Mouse (Mus musculus) kidney, adult 2 months (tissue): ENCODE results near the gene Plcz1.

Experiments used
- CTCF ChIP-seq: fragments of 200-500 bp; conservative IDR thresholded peaks from 2 replicates; pipeline ENCODE4 v1.5.1; 2011; ENCODE audit warnings: low read depth, mild to moderate bottlenecking, control low read depth, low read length, moderate library complexity, mixed read lengths; ENCODE audit not compliant: insufficient read depth, insufficient read length
- POLR2A ChIP-seq: fragments of 200-500 bp; IDR thresholded peaks from one replicate; pipeline ENCODE4 v1.6.1; 2011; ENCODE audit warnings: low read depth, low read length, control low read depth

- no peak for TF ChIP-seq CTCF
- TF ChIP-seq POLR2A = no peak
These were observed 83.6 kb downstream of the Plcz1 start for GRCm38 (mm10) chr6:139957531-139958241.
